Mouse (Mus musculus): ENCODE measurements around the gene Dsn1.

GRCm38 (mm10) chr2:156954463-156954862 lies 52.5 kb downstream of the Dsn1 start:
- TF ChIP-seq POLR2A (IDR thresholded peaks at IDR 0.05; ENCODE audit: borderline replicate concordance, extremely low read depth, insufficient read depth, insufficient read length, poor library complexity, severe bottlenecking) (no peak), CTCF (IDR thresholded peaks at IDR 0.05; ENCODE audit: borderline replicate concordance, extremely low read depth, insufficient read depth, insufficient read length) (no peak)

Measured in brain, embryonic 14.5 days (tissue).